Mouse (Mus musculus) midbrain, embryonic 11.5 days (tissue): Measurements from ENCODE around the gene Rnf121. TPM values are rescaled to one million over a fixed set of nuclear protein-coding genes. Genes with fewer than 3 reads are reported as not detected.
"Not testable (repeated sequence)": the region's sequence is repeated elsewhere in the genome, so short reads cannot be mapped to it uniquely, and the experiment has no call there.

Experiments used
- ATAC-seq: fragments of 200-750 bp; cut with Nextera tagmentation; 2 replicates; pipeline ENCODE4 v1.8.0; 2017; ENCODE audit warnings: moderate TSS enrichment, moderate library complexity; ENCODE audit not compliant: low FRiP score
- DNase-seq: peaks from one replicate; pipeline ENCODE4 v3.0.0; 2015; ENCODE audit warnings: low spot score; ENCODE audit errors: missing footprints
- H3K27ac ChIP-seq: fragments of 300-500 bp; sonication (generic); 2 replicates; pipeline ENCODE4 v1.5.1; 2014; ENCODE audit warnings: low read depth, low read length
- H3K27me3 ChIP-seq: fragments of 300-500 bp; sonication (generic); 2 replicates; pipeline ENCODE4 v1.6.1; 2014; ENCODE audit warnings: mild to moderate bottlenecking, low read length, moderate library complexity, mixed read lengths; ENCODE audit not compliant: control insufficient read depth, insufficient read depth
- H3K36me3 ChIP-seq: fragments of 300-500 bp; sonication (generic); 2 replicates; pipeline ENCODE4 v1.6.1; 2014; ENCODE audit warnings: mild to moderate bottlenecking, low read length, moderate library complexity, mixed read lengths; ENCODE audit not compliant: control insufficient read depth, insufficient read depth
- H3K4me1 ChIP-seq: fragments of 300-500 bp; sonication (generic); 2 replicates; pipeline ENCODE4 v1.6.1; 2014; ENCODE audit warnings: low read length; ENCODE audit not compliant: control insufficient read depth, insufficient read depth
- H3K4me2 ChIP-seq: fragments of 300-500 bp; sonication (generic); 2 replicates; pipeline ENCODE4 v1.6.1; 2014; ENCODE audit warnings: mild to moderate bottlenecking, moderate library complexity
- H3K4me3 ChIP-seq: fragments of 300-500 bp; sonication (generic); 2 replicates; pipeline ENCODE4 v1.5.1; 2014; ENCODE audit warnings: low read depth, low read length
- H3K9ac ChIP-seq: fragments of 300-500 bp; sonication (generic); 2 replicates; pipeline ENCODE4 v1.6.1; 2014; ENCODE audit warnings: low read length
- H3K9me3 ChIP-seq: fragments of 300-500 bp; sonication (generic); 2 replicates; pipeline ENCODE4 v1.6.1; 2016; ENCODE audit warnings: low read length; ENCODE audit not compliant: control insufficient read depth
- WGBS: fragments of 180-500 bp; shearing (Covaris S2); extraction: QIAGEN DNeasy Blood & Tissue Kit; methylation state at CpG from one replicate; pipeline ENCODE4 v1.1.7; 2014; 5-methylcytosine and 5-hydroxymethylcytosine counted together
- polyA plus RNA-seq: library from polyadenylated mRNA; unstranded; fragments of >200 nt; fragmentation: Nextera tagmentation; extraction: Ambion mirVana; gene quantifications from 2 replicates; pipeline ENCODE4 v1.2.1, GENCODE M21; 2014

Gene Rnf121
- polyA plus RNA-seq, 1 experiment from 2014 or later: 28.3 TPM

GRCm38 (mm10) chr7:102080311-102080710 is 15.0 kb upstream of the Rnf121 start:
- H3K27me3 ChIP-seq: no peaks in the 10 kb centered on the region
- no peak overlapping the region for H3K9ac ChIP-seq
- H3K4me3 ChIP-seq: no peak overlapping the region
- no peaks in the 10 kb centered on the region for H3K9me3 ChIP-seq
- H3K27ac ChIP-seq: no peak overlapping the region
- no peak overlapping the region for H3K4me2 ChIP-seq
- no peak for DNase-seq
- ATAC-seq: no peak
- peaks cover 29% of the 10 kb centered on the region for H3K36me3 ChIP-seq
- 94% methylated on average over 8 of the region's 8 CpGs for WGBS
- no peaks in the 10 kb centered on the region for H3K4me1 ChIP-seq

- Histone ChIP-seq H3K4me1 (no peaks in the 10 kb centered on the region), H3K4me3 (no peak overlapping the region), H3K27ac (no peak overlapping the region), H3K9ac (no peak overlapping the region), H3K27me3 (no peaks in the 10 kb centered on the region), H3K9me3 (no peaks in the 10 kb centered on the region), H3K4me2 (no peak overlapping the region), H3K36me3 (peaks cover 36% of the 10 kb centered on the region)
- DNase-seq (peak; percentile 85), ATAC-seq (no peak)
- 83% methylated on average over 7 of the region's 7 CpGs for whole genome bisulfite sequencing
These were observed 13.2 kb upstream of the Rnf121 start for GRCm38 (mm10) chr7:102078517-102078916.

- Histone ChIP-seq H3K27ac (no peak overlapping the region), H3K4me2 (no peak overlapping the region), H3K9ac (no peak overlapping the region), H3K36me3 (peaks cover 40% of the 10 kb centered on the region), H3K4me1 (no peaks in the 10 kb centered on the region), H3K4me3 (no peak overlapping the region), H3K27me3 (no peaks in the 10 kb centered on the region), H3K9me3 (no peaks in the 10 kb centered on the region)
- ATAC-seq: no peak
- WGBS: 90% methylated on average over 7 of the region's 7 CpGs
- DNase-seq: no peak
These were observed 11.5 kb upstream of the Rnf121 start for GRCm38 (mm10) chr7:102076714-102077296.

GRCm38 (mm10) chr7:102066363-102066762 is 1.1 kb upstream of the Rnf121 start:
- DNase-seq: peak; percentile 85
- no peaks in the 10 kb centered on the region; the same call in 1 of the 2 replicates for H3K36me3 ChIP-seq
- ATAC-seq: no peak
- peak overlapping the region; percentile 68 for H3K9ac ChIP-seq
- no peak overlapping the region for H3K27ac ChIP-seq
- 83% methylated on average over 6 of the region's 6 CpGs for WGBS
- no peaks in the 10 kb centered on the region for H3K9me3 ChIP-seq
- H3K4me1 ChIP-seq: peaks cover 15% of the 10 kb centered on the region
- peak overlapping the region; percentile 47 for H3K4me3 ChIP-seq
- H3K27me3 ChIP-seq: no peaks in the 10 kb centered on the region
- H3K4me2 ChIP-seq: peak overlapping the region; percentile 59

GRCm38 (mm10) chr7:102064655-102065045 is 619 bp downstream of the Rnf121 start:
- Histone ChIP-seq H3K4me3 (peak overlapping the region; percentile 47), H3K9me3 (no peaks in the 10 kb centered on the region), H3K9ac (peak overlapping the region; percentile 51), H3K27me3 (no peaks in the 10 kb centered on the region), H3K27ac (no peak overlapping the region; the same call in 1 of the 2 replicates), H3K4me2 (peak overlapping the region; percentile 59), H3K36me3 (no peaks in the 10 kb centered on the region; the same call in 1 of the 2 replicates), H3K4me1 (peaks cover 15% of the 10 kb centered on the region)
- ATAC-seq (peak; percentile 23), DNase-seq (no peak)
- WGBS: 2% methylated on average over 9 of the region's 9 CpGs

GRCm38 (mm10) chr7:102063891-102064290 is 1.4 kb downstream of the Rnf121 start:
- Histone ChIP-seq H3K4me2 (peak overlapping the region; percentile 59), H3K27me3 (no peaks in the 10 kb centered on the region), H3K9ac (no peak overlapping the region), H3K36me3 (no peaks in the 10 kb centered on the region), H3K9me3 (no peaks in the 10 kb centered on the region), H3K27ac (no peak overlapping the region), H3K4me3 (0 out of 2 replicates have a peak overlapping the region, but pooled peaks have one; percentile 5), H3K4me1 (peaks cover 15% of the 10 kb centered on the region)
- no peak for ATAC-seq
- DNase-seq: no peak
- 93% methylated on average over 9 of the region's 9 CpGs for WGBS

- no peak for ATAC-seq
- no peaks in the 10 kb centered on the region for H3K36me3 ChIP-seq
- 92% methylated on average over 1 of the region's 1 CpGs for whole genome bisulfite sequencing
These were observed 3.1 kb downstream of the Rnf121 start for GRCm38 (mm10) chr7:102062203-102062602.

GRCm38 (mm10) chr7:102061353-102061752 is 3.9 kb downstream of the Rnf121 start:
- no peak overlapping the region for H3K4me2 ChIP-seq
- H3K9ac ChIP-seq: no peak overlapping the region
- no peaks in the 10 kb centered on the region for H3K27me3 ChIP-seq
- 95% methylated on average over 3 of the region's 3 CpGs for WGBS
- no peak for DNase-seq
- no peak for ATAC-seq
- no peaks in the 10 kb centered on the region for H3K36me3 ChIP-seq
- peaks cover 13% of the 10 kb centered on the region for H3K4me1 ChIP-seq
- H3K27ac ChIP-seq: no peak overlapping the region
- no peaks in the 10 kb centered on the region for H3K9me3 ChIP-seq
- no peak overlapping the region for H3K4me3 ChIP-seq

More at GRCm38 (mm10) chr7:102062203-102062602, 3.1 kb downstream of the Rnf121 start:
- Histone ChIP-seq H3K9me3 (no peaks in the 10 kb centered on the region), H3K4me3 (no peak overlapping the region), H3K9ac (no peak overlapping the region), H3K27me3 (no peaks in the 10 kb centered on the region), H3K27ac (no peak overlapping the region), H3K4me1 (peaks cover 15% of the 10 kb centered on the region), H3K4me2 (no peak overlapping the region)
- DNase-seq: no peak

- not testable (repeated sequence) for H3K27ac ChIP-seq, DNase-seq, H3K36me3 ChIP-seq, H3K4me1 ChIP-seq, H3K27me3 ChIP-seq, H3K9me3 ChIP-seq, H3K4me3 ChIP-seq, H3K9ac ChIP-seq, H3K4me2 ChIP-seq, ATAC-seq
These were observed 16.7 kb downstream of the Rnf121 start for GRCm38 (mm10) chr7:102048524-102048923.
